Comparison of ENCODE assay signal across 10 mouse cellular contexts in genomic region chr11:78181830-78182357, GRCm38 (mm10). TPM values are rescaled to one million over a fixed set of nuclear protein-coding genes. Genes with fewer than 3 reads are reported as not detected.
DNase-seq lines count a peak whose midpoint lies in the region; ATAC-seq lines count a peak whose summit lies in the region.
"Had no signal": no experiment of that assay in that cellular context is flagged by ENCODE, and none has a peak within 500 bp of the region (broad histone marks: within the 10 kb centered on the region; RNA-seq: fewer than 3 reads in every experiment).

No protein-coding gene starts in this region.

- H3K4me1 ChIP-seq in heart, embryonic 15.5 days (replicated peaks): peaks cover 45% of the 10 kb centered on the region
- peaks cover 4% of the 10 kb centered on the region; the same call in 1 of the 2 replicates for H3K4me1 ChIP-seq in brown adipose tissue, adult 24 weeks (ENCODE audit: control insufficient read depth, insufficient read depth, insufficient read length, low read length)
- H3K4me1 ChIP-seq in hindbrain, embryonic 16.5 days (ENCODE audit: control insufficient read depth, insufficient read depth, low read depth, low read length): peaks cover 44% of the 10 kb centered on the region
- peaks cover 27% of the 10 kb centered on the region for H3K4me1 ChIP-seq in midbrain, embryonic 14.5 days (ENCODE audit: control insufficient read depth, insufficient read depth, low read length)

- H3K4me3 ChIP-seq in heart, embryonic 15.5 days: peak overlapping the region; percentile 90
- peak overlapping the region; percentile 92; the same call in 1 of the 2 replicates for H3K4me3 ChIP-seq in brown adipose tissue, adult 24 weeks (ENCODE audit: insufficient read depth, low read depth, low read length)
- peak overlapping the region; percentile 77 for H3K4me3 ChIP-seq in hindbrain, embryonic 16.5 days (ENCODE audit: low read length)
- peak overlapping the region; percentile 90 for H3K4me3 ChIP-seq in midbrain, embryonic 14.5 days (replicated peaks; ENCODE audit: low read depth, low read length)

- DNase-seq in heart, postnatal 25 days (ENCODE audit: low spot score): no peak
- no peak for DNase-seq in midbrain, embryonic 14.5 days
- DNase-seq in T-cell, adult 2 months (ENCODE audit: low spot score): no peak
- DNase-seq in thymus, postnatal 14 days: no peak
- DNase-seq in frontal cortex, postnatal 10 days (ENCODE audit: low spot score in 2 of 2): no peak
- DNase-seq: cerebellum, postnatal 36 days; thymus, postnatal 25 days had no signal

- H3K9me3 ChIP-seq in heart, embryonic 15.5 days (replicated peaks): no peaks in the 10 kb centered on the region
- no peaks in the 10 kb centered on the region for H3K9me3 ChIP-seq in hindbrain, embryonic 16.5 days (ENCODE audit: control insufficient read depth, low read length)
- no peaks in the 10 kb centered on the region for H3K9me3 ChIP-seq in midbrain, embryonic 14.5 days (ENCODE audit: control insufficient read depth, low read length)

- H3K9ac ChIP-seq in heart, embryonic 15.5 days: peak overlapping the region; percentile 96
- H3K9ac ChIP-seq in hindbrain, embryonic 16.5 days (ENCODE audit: low read depth, low read length): peak overlapping the region; percentile 48
- peak overlapping the region; percentile 90; the same call in 1 of the 2 replicates for H3K9ac ChIP-seq in midbrain, embryonic 14.5 days (replicated peaks; ENCODE audit: low read length)

- H3K27ac ChIP-seq in heart, embryonic 15.5 days: no peak overlapping the region
- no peak overlapping the region for H3K27ac ChIP-seq in brown adipose tissue, adult 24 weeks (replicated peaks; ENCODE audit: low read depth, low read length)
- H3K27ac ChIP-seq in hindbrain, embryonic 16.5 days (ENCODE audit: low read depth, low read length): no peak overlapping the region
- no peak overlapping the region for H3K27ac ChIP-seq in midbrain, embryonic 14.5 days (replicated peaks; ENCODE audit: low read depth, low read length)

- ATAC-seq in heart, embryonic 15.5 days (replicated peaks; ENCODE audit: insufficient number of reproducible peaks, insufficient read depth, low FRiP score, low read depth): no peak
- ATAC-seq in hindbrain, embryonic 16.5 days: no peak
- no peak for ATAC-seq in midbrain, embryonic 14.5 days (ENCODE audit: low FRiP score, low TSS enrichment)

- H3K36me3 ChIP-seq in heart, embryonic 15.5 days: peaks cover 29% of the 10 kb centered on the region
- peaks cover 12% of the 10 kb centered on the region for H3K36me3 ChIP-seq in hindbrain, embryonic 16.5 days (ENCODE audit: control insufficient read depth, insufficient read depth, low read length)
- peaks cover 36% of the 10 kb centered on the region for H3K36me3 ChIP-seq in midbrain, embryonic 14.5 days (ENCODE audit: control insufficient read depth, insufficient read depth, low read length)

- H3K4me2 ChIP-seq in heart, embryonic 15.5 days: peak overlapping the region; percentile 63
- H3K4me2 ChIP-seq in hindbrain, embryonic 16.5 days (ENCODE audit: low read length): peak overlapping the region; percentile 77
- H3K4me2 ChIP-seq in midbrain, embryonic 14.5 days (ENCODE audit: low read length): peak overlapping the region; percentile 83

- H3K27me3 ChIP-seq in heart, embryonic 15.5 days: no peaks in the 10 kb centered on the region
- no peaks in the 10 kb centered on the region for H3K27me3 ChIP-seq in hindbrain, embryonic 16.5 days (replicated peaks; ENCODE audit: control insufficient read depth, insufficient read depth, low read length)
- H3K27me3 ChIP-seq in midbrain, embryonic 14.5 days (ENCODE audit: control insufficient read depth, insufficient read depth, low read length): no peaks in the 10 kb centered on the region

- 42% methylated on average over 2 of the region's 2 CpGs for whole genome bisulfite sequencing in heart, embryonic 15.5 days
- WGBS in hindbrain, embryonic 16.5 days: 50% methylated on average over 2 of the region's 2 CpGs
- WGBS in midbrain, embryonic 14.5 days: 54% methylated on average over 2 of the region's 2 CpGs

- intact Hi-C loops in heart, postnatal 25 days (cut with DNase I): loop anchor here (10.0 kb wide), 1 partner anchor 357 kb away; no protein-coding TSS in a partner anchor

RNA-seq across cellular contexts. Expression of gene Rpl23a, which starts 1.5 kb away (rescaled TPM):
- polyA plus RNA-seq in heart, embryonic 15.5 days (2015; fragmentation: Nextera tagmentation; extraction: Ambion mirVana): 717 and 816 TPM in 2 replicates
- total RNA-seq in heart, postnatal 25 days (2021): 100 to 1,000 TPM; 776 to 853 TPM
- 881 and 950 TPM in 2 replicates for polyA plus RNA-seq in brown adipose tissue, adult 24 weeks (2012; ENCODE audit: insufficient read depth, insufficient read length, missing spikeins)
- polyA plus RNA-seq in hindbrain, embryonic 16.5 days (2015; fragmentation: Nextera tagmentation; extraction: Ambion mirVana): 662 and 677 TPM in 2 replicates
- polyA plus RNA-seq in midbrain, embryonic 14.5 days (2014; fragmentation: Nextera tagmentation; extraction: Ambion mirVana): 977 and 1,164 TPM in 2 replicates

RNA-seq across cellular contexts. Expression of gene Tlcd1, which starts 5.4 kb away (rescaled TPM):
- 13.5 and 14.2 TPM in 2 replicates for polyA plus RNA-seq in heart, embryonic 15.5 days (2015; fragmentation: Nextera tagmentation; extraction: Ambion mirVana)
- total RNA-seq in heart, postnatal 25 days (2021): 1 to 10 TPM; 5.5 to 7.2 TPM
- 77.2 and 118 TPM in 2 replicates for polyA plus RNA-seq in brown adipose tissue, adult 24 weeks (2012; ENCODE audit: insufficient read depth, insufficient read length, missing spikeins)
- polyA plus RNA-seq in hindbrain, embryonic 16.5 days (2015; fragmentation: Nextera tagmentation; extraction: Ambion mirVana): 19.7 and 20.1 TPM in 2 replicates
- 6.4 and 6.9 TPM in 2 replicates for polyA plus RNA-seq in midbrain, embryonic 14.5 days (2014; fragmentation: Nextera tagmentation; extraction: Ambion mirVana)

RNA-seq across cellular contexts. Expression of gene Nek8, which starts 5.4 kb away (rescaled TPM):
- polyA plus RNA-seq in heart, embryonic 15.5 days (2015; fragmentation: Nextera tagmentation; extraction: Ambion mirVana): 12.4 and 17.3 TPM in 2 replicates
- total RNA-seq in heart, postnatal 25 days (2021): 1 to 10 TPM; 2.5 to 2.6 TPM
- 3.2 and 6.3 TPM in 2 replicates for polyA plus RNA-seq in brown adipose tissue, adult 24 weeks (2012; ENCODE audit: insufficient read depth, insufficient read length, missing spikeins)
- polyA plus RNA-seq in hindbrain, embryonic 16.5 days (2015; fragmentation: Nextera tagmentation; extraction: Ambion mirVana): 7.1 and 7.7 TPM in 2 replicates
- polyA plus RNA-seq in midbrain, embryonic 14.5 days (2014; fragmentation: Nextera tagmentation; extraction: Ambion mirVana): 3.9 and 4.2 TPM in 2 replicates

RNA-seq across cellular contexts. Expression of gene Rab34, which starts 6.3 kb away (rescaled TPM):
- 54.5 and 72.1 TPM in 2 replicates for polyA plus RNA-seq in heart, embryonic 15.5 days (2015; fragmentation: Nextera tagmentation; extraction: Ambion mirVana)
- 10 to 100 TPM; 11.2 to 12.2 TPM for total RNA-seq in heart, postnatal 25 days (2021)
- 61.8 and 78.8 TPM in 2 replicates for polyA plus RNA-seq in brown adipose tissue, adult 24 weeks (2012; ENCODE audit: insufficient read depth, insufficient read length, missing spikeins)
- 57.3 and 60.3 TPM in 2 replicates for polyA plus RNA-seq in hindbrain, embryonic 16.5 days (2015; fragmentation: Nextera tagmentation; extraction: Ambion mirVana)
- 51.7 and 53.3 TPM in 2 replicates for polyA plus RNA-seq in midbrain, embryonic 14.5 days (2014; fragmentation: Nextera tagmentation; extraction: Ambion mirVana)

RNA-seq across cellular contexts. Expression of gene Proca1, which starts 11.3 kb away (rescaled TPM):
- polyA plus RNA-seq in heart, embryonic 15.5 days (2015; fragmentation: Nextera tagmentation; extraction: Ambion mirVana): 2.9 and 3.0 TPM in 2 replicates
- total RNA-seq in heart, postnatal 25 days (2021): 1 to 10 TPM in 1 of 2 experiments, under 1 TPM in 1; 0.31 to 1.1 TPM
- 102 and 105 TPM in 2 replicates for polyA plus RNA-seq in brown adipose tissue, adult 24 weeks (2012; ENCODE audit: insufficient read depth, insufficient read length, missing spikeins)
- polyA plus RNA-seq in hindbrain, embryonic 16.5 days (2015; fragmentation: Nextera tagmentation; extraction: Ambion mirVana): 2.3 and 4.0 TPM in 2 replicates
- polyA plus RNA-seq in midbrain, embryonic 14.5 days (2014; fragmentation: Nextera tagmentation; extraction: Ambion mirVana): 0.97 and 1.0 TPM in 2 replicates
